Mouse (Mus musculus): ENCODE results near the gene Ccdc153.

DNA sequence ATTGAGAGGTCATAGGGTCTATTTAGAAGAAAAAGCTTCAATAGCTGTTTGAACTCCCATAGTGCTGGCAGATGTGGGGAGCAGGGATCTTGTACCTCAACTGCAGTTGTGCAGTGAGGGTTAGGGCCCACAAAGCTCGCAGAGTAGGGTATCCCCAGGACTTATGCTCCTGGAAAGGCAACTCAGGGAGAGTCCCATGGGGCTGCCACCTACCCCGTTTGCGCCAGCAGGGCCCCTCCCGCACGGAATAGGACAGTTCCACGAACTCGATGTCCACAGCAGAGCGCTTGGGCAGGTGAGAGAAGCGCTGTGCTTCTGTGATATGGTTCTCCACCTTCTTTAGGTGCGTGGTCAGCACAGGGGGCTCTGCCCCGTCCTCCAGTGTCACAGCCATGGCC, 46.5 kb downstream of the Ccdc153 start:
- TF ChIP-seq POLR2A (IDR thresholded peaks at IDR 0.05; ENCODE audit: borderline replicate concordance, insufficient read depth, low read length) (no peak), CTCF (IDR thresholded peaks at IDR 0.05; ENCODE audit: borderline replicate concordance, insufficient read depth, low read depth, low read length) (no peak)

Measured in cerebellum, adult 2 months (tissue).